Mouse (Mus musculus) cerebellum, postnatal 25 days (tissue): Measurements from ENCODE around the gene Pam.
"Not testable (repeated sequence)": the region's sequence is repeated elsewhere in the genome, so short reads cannot be mapped to it uniquely, and the experiment has no call there.

Experiments used
- DNase-seq, 2 experiments: peaks; one replicate each; pipeline ENCODE4 v3.0.0; 2021; ENCODE audit warnings: mixed read lengths in 2 of 2

The Pam gene

DNA sequence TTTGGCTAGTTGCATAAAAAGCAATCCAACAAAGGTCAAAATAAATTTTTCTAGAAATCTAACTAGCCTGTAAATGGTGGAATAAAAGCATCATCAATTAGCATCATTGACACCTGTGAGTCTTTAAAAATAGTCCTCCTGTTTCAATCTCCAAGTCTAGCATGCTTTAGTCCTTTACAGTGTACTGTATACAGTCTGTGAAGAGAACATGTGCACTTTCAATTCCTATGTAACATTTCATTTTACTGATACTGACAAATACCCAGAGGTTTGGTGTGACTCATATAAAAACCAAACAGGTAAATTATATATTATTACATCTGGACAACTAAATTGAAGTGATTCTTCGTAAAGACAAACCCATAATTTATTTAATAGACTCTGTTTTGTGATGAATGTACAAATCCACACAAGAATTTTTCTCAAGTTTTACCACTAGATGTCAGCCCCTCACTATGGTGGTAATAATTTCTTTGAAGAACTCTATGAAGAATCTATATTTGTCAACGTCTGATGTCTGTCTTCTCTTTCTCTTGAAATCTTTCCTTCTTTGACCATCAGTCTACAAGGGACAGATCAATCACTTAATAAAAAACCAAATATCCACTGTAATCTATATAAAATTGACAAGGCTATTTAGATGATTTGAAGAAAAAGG lies 286.1 kb downstream of the Pam start:
- DNase-seq: no peak

DNA sequence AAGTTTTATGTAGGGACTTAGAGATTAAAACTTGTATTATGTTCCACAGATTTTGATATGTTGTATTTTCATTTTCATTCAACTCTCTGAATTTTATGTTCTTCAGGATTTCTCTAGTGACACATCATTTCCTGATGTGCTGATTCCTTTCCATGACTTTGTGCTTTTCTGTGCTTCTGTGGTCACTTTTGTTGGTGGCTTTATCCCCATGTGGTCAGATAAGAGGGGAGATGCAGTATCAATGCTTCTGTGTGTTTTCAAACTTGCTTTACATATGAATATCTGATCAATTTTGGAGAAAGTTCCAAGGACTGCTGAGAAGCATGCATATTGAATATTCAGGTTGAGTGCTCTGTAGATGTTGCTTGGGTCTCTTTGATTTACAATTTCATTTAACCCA lies 290.9 kb downstream of the Pam start:
- DNase-seq: no peak

- DNase-seq: no peak
These were observed 293.1 kb downstream of the Pam start for GRCm38 (mm10) chr1:97802207-97802902.

DNA sequence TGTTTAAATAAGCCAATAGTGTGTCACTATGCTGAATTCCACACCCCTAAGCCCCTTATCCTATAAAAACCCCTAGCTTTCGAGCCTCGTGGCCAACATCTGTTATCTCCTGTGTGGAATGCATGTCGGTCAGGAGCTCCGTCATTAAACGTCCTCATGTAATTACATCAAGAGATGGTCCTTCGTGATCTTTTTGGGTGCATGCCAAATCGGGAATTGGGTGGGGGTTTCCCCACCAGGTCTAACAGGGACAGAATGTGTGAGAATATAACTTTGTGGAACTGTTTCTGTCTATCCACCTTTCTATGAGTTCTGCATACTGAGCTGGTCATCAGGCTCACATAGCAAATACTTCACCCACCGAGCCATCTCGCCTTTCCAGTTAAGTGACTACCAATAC lies 299.5 kb downstream of the Pam start:
- DNase-seq: no peak

DNA sequence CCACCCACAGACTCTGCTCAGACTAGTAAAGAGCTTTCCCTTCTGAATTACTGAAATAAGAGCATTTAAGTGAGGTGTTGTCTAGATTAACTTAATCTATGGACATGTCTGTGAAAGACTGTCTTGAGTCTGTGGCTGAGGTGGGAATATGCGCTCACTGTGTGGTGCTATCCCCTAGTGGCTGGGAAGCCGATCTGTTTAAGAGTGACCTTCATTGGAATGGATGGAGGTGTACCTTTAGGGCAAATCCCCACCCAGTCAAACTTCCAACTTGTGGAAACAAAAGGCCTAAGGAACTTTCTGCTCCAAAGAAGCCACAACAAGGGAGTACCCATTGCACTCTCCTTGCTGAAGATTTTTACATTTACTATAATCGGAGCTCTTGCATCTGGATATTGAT lies 301.3 kb downstream of the Pam start:
- DNase-seq: no peak

- no peak for DNase-seq
These were observed 307.0 kb downstream of the Pam start for GRCm38 (mm10) chr1:97788490-97788889.

DNA sequence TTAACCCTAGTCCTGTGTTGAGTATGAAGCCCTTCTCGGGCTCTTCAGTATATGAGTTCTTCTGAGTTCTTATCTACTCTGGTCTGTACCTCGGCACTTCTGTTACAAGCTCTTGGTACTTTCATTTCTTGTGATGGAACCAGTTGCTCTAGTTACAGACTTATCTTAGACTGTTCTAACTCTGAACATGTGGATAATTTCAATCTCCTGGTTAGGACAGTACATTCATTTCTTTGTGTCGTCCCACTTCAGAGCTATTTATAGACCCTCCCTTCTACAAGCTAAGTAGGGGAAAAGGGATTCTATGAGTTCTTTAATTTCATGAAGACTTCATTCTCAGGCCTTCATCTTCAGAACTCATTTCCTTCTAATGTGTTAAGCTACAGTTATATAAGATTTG lies 307.8 kb downstream of the Pam start:
- no peak for DNase-seq

- DNase-seq: no peak
These were observed 309.6 kb downstream of the Pam start for GRCm38 (mm10) chr1:97785685-97786393.

GRCm38 (mm10) chr1:97784928-97785327 lies 310.5 kb downstream of the Pam start:
- no peak for DNase-seq

DNA sequence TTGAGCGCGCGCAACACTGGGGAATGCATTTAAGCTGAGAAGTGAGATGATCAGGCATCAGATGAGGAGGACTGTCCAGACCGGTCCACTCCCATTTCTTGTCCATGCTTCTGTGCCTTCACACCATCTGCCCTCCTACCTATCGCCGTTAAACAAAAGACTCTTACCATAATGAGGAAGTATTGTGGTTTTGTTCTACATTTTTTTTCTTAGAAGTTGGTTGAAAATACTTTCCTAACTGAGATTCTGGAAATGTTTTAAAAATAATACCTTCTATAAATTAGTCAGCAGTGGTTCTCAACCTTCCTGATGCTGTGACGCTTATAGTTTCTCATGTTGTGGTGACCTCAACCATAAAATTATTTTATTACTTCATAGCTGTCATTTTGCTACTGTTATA lies 313.8 kb downstream of the Pam start:
- no peak for DNase-seq

GRCm38 (mm10) chr1:97773973-97774372 lies 321.5 kb downstream of the Pam start:
- DNase-seq: no peak

- no peak for DNase-seq
These were observed 322.1 kb downstream of the Pam start for GRCm38 (mm10) chr1:97773362-97773761.

- no peak for DNase-seq
These were observed 323.7 kb downstream of the Pam start for GRCm38 (mm10) chr1:97771727-97772126.

DNA sequence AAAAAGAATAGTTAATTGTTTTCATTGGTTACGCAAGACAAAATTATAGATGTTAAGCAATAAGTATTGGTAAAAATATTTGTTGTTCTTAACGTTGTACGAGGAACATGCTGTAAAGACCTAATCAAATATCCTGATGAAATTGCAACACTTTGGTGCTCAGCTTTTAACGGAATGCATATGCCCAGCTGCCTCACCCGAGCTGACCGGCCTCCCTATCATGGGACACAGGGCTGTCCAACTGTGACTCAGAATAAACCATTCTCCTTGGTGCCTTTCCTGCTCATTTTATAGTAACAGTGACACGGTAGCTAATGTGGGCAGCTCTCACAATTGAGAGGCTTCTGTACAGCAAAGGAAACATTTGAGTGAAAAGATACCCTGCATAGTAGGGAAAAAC lies 324.3 kb downstream of the Pam start:
- DNase-seq: peak in 1 of 2 experiments; percentile 7

- DNase-seq: peak; percentile 95 to 97
These were observed 325.3 kb downstream of the Pam start, which contains the start of the genes Gin1 and Ppip5k2 for GRCm38 (mm10) chr1:97769904-97770753. Gin1 (plus strand) TSS chr1:97770172. Ppip5k2 (minus strand) TSS chr1:97770411.

GRCm38 (mm10) chr1:97769294-97769903 lies 326.0 kb downstream of the Pam start:
- DNase-seq: peak in 1 of 2 experiments; percentile 38

- no peak for DNase-seq
These were observed 326.5 kb downstream of the Pam start for GRCm38 (mm10) chr1:97768906-97769293.

- no peak for DNase-seq
These were observed 327.4 kb downstream of the Pam start for GRCm38 (mm10) chr1:97768089-97768488.

GRCm38 (mm10) chr1:97765712-97766111 lies 329.7 kb downstream of the Pam start:
- DNase-seq: not testable (repeated sequence)

- DNase-seq: no peak
These were observed 334.0 kb downstream of the Pam start for GRCm38 (mm10) chr1:97761477-97761876.

- no peak for DNase-seq
These were observed 334.8 kb downstream of the Pam start for GRCm38 (mm10) chr1:97760598-97760997.

- no peak for DNase-seq
These were observed 335.6 kb downstream of the Pam start for GRCm38 (mm10) chr1:97759841-97760240.
